Mouse (Mus musculus): ENCODE measurements around the gene Arid5b. TPM values are rescaled to one million over a fixed set of nuclear protein-coding genes. Genes with fewer than 3 reads are reported as not detected.
A peak's percentile ranks its signal among the peaks of the same experiment; 100 is the strongest.

Gene Arid5b
- polyA plus RNA-seq, 1 experiment from 2014 or later = 42.7 TPM

GRCm38 (mm10) chr10:68229640-68230565, 48.6 kb downstream of the Arid5b start:
- H3K9ac ChIP-seq (ENCODE audit: low read length) = no peak overlapping the region
- ATAC-seq (ENCODE audit: low read depth) = no peak
- peaks cover 14% of the 10 kb centered on the region; the same call in 1 of the 2 replicates for H3K4me1 ChIP-seq (replicated peaks; ENCODE audit: control insufficient read depth, insufficient read depth, low read length)
- 56% methylated on average over 22 of the region's 22 CpGs for WGBS
- no peaks in the 10 kb centered on the region for H3K27me3 ChIP-seq (ENCODE audit: control insufficient read depth, insufficient read depth, low read depth, low read length)
- peak overlapping the region; percentile 10; the same call in 1 of the 2 replicates for H3K4me2 ChIP-seq (ENCODE audit: low read depth, low read length)
- H3K4me3 ChIP-seq (ENCODE audit: low read length) = no peak overlapping the region
- H3K36me3 ChIP-seq (ENCODE audit: control insufficient read depth, insufficient read depth, low read length) = peaks cover 10% of the 10 kb centered on the region
- no peaks in the 10 kb centered on the region for H3K9me3 ChIP-seq (ENCODE audit: control insufficient read depth, low read length)
- peak overlapping the region; percentile 75 for H3K27ac ChIP-seq (ENCODE audit: low read length)

GRCm38 (mm10) chr10:68222676-68223075, 55.9 kb downstream of the Arid5b start:
- H3K4me2 ChIP-seq (ENCODE audit: low read depth, low read length) = no peak overlapping the region
- H3K36me3 ChIP-seq (ENCODE audit: control insufficient read depth, insufficient read depth, low read length) = peaks cover 15% of the 10 kb centered on the region
- H3K27me3 ChIP-seq (ENCODE audit: control insufficient read depth, insufficient read depth, low read depth, low read length) = no peaks in the 10 kb centered on the region
- no peaks in the 10 kb centered on the region for H3K9me3 ChIP-seq (ENCODE audit: control insufficient read depth, low read length)
- peaks cover 5% of the 10 kb centered on the region for H3K4me1 ChIP-seq (replicated peaks; ENCODE audit: control insufficient read depth, insufficient read depth, low read length)
- H3K4me3 ChIP-seq (ENCODE audit: low read length) = no peak overlapping the region
- WGBS = 76% methylated on average over 2 of the region's 2 CpGs
- H3K9ac ChIP-seq (ENCODE audit: low read length) = no peak overlapping the region
- H3K27ac ChIP-seq (ENCODE audit: low read length) = no peak overlapping the region
- ATAC-seq (ENCODE audit: low read depth) = no peak

- 93% methylated on average over 3 of the region's 3 CpGs for WGBS
- Histone ChIP-seq H3K9ac (ENCODE audit: low read length) (no peak overlapping the region), H3K4me1 (replicated peaks; ENCODE audit: control insufficient read depth, insufficient read depth, low read length) (peaks cover 5% of the 10 kb centered on the region), H3K4me2 (ENCODE audit: low read depth, low read length) (no peak overlapping the region), H3K4me3 (ENCODE audit: low read length) (no peak overlapping the region), H3K9me3 (ENCODE audit: control insufficient read depth, low read length) (peaks cover 6% of the 10 kb centered on the region), H3K27ac (ENCODE audit: low read length) (no peak overlapping the region), H3K36me3 (ENCODE audit: control insufficient read depth, insufficient read depth, low read length) (peaks cover 21% of the 10 kb centered on the region), H3K27me3 (ENCODE audit: control insufficient read depth, insufficient read depth, low read depth, low read length) (no peaks in the 10 kb centered on the region)
- ATAC-seq (ENCODE audit: low read depth) = no peak
These were observed 56.5 kb downstream of the Arid5b start for GRCm38 (mm10) chr10:68222012-68222411.

DNA sequence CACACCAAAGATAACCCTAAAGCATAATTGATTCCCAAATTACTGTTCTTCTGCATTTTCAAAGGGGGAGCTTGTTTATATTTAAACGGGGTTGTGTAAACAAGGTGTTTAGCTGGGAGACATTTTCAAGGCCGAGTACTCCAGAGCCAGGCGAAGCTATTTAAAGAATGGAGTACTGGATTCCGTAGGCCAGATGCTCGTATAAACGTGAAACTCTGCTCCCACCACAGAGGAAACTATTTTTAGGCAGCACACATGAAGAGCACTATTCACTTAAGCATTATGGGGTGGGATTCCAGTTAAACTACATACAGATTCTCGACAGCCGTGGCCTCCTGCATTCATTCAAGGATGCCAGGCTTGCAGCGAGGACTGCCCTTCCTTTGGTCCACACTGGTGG, 59.2 kb downstream of the Arid5b start:
- H3K27me3 ChIP-seq (ENCODE audit: control insufficient read depth, insufficient read depth, low read depth, low read length) = no peaks in the 10 kb centered on the region
- H3K9ac ChIP-seq (ENCODE audit: low read length) = no peak overlapping the region
- H3K9me3 ChIP-seq (ENCODE audit: control insufficient read depth, low read length) = peaks cover 7% of the 10 kb centered on the region
- H3K4me1 ChIP-seq (replicated peaks; ENCODE audit: control insufficient read depth, insufficient read depth, low read length) = peaks cover 5% of the 10 kb centered on the region
- peaks cover 29% of the 10 kb centered on the region for H3K36me3 ChIP-seq (ENCODE audit: control insufficient read depth, insufficient read depth, low read length)
- H3K4me3 ChIP-seq (ENCODE audit: low read length) = no peak overlapping the region
- 27% methylated on average over 9 of the region's 9 CpGs for WGBS
- peak; percentile 12; the same call in 1 of the 2 replicates for ATAC-seq (ENCODE audit: low read depth)
- H3K4me2 ChIP-seq (ENCODE audit: low read depth, low read length) = no peak overlapping the region
- H3K27ac ChIP-seq (ENCODE audit: low read length) = no peak overlapping the region

GRCm38 (mm10) chr10:68218678-68219077, 59.9 kb downstream of the Arid5b start:
- Histone ChIP-seq H3K36me3 (ENCODE audit: control insufficient read depth, insufficient read depth, low read length) (peaks cover 29% of the 10 kb centered on the region), H3K9me3 (ENCODE audit: control insufficient read depth, low read length) (peaks cover 7% of the 10 kb centered on the region), H3K27ac (ENCODE audit: low read length) (no peak overlapping the region), H3K4me2 (ENCODE audit: low read depth, low read length) (no peak overlapping the region), H3K27me3 (ENCODE audit: control insufficient read depth, insufficient read depth, low read depth, low read length) (no peaks in the 10 kb centered on the region), H3K4me1 (replicated peaks; ENCODE audit: control insufficient read depth, insufficient read depth, low read length) (peaks cover 5% of the 10 kb centered on the region), H3K9ac (ENCODE audit: low read length) (no peak overlapping the region), H3K4me3 (ENCODE audit: low read length) (no peak overlapping the region)
- 36% methylated on average over 4 of the region's 4 CpGs for WGBS
- no peak for ATAC-seq (ENCODE audit: low read depth)

DNA sequence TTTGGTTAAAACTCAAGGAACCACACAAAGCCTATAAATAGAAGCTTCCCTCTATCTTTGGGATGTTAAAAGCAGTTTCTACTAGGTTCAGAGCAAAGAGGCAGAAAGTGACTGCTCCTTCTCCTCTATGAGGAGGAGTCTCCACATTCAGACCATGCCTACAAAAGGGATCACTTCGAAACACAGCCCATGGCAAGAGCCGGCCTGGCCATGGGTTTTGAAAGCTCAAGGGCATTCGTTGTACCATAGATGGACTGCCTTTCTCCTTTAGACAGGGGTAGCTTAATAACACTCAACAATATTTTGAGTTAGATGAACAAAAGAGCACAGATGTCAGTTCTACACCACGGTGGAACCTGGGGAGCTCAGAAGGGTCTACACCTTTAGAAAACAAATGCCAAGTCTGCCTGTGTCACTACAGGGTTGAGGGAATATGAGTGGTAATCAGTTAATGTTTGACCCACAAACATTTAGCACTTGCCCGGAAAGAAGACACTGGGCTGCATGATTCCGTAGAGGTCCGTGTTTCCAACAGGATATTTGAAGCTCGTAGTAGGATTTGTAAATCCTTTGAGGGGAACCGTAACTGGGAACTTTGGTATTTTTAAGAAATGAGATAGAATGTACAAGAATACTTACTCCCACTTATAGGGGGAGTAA, 63.6 kb downstream of the Arid5b start:
- H3K27ac ChIP-seq (ENCODE audit: low read length) = no peak overlapping the region
- 85% methylated on average over 9 of the region's 9 CpGs for WGBS
- peaks cover 14% of the 10 kb centered on the region for H3K36me3 ChIP-seq (ENCODE audit: control insufficient read depth, insufficient read depth, low read length)
- no peaks in the 10 kb centered on the region for H3K27me3 ChIP-seq (ENCODE audit: control insufficient read depth, insufficient read depth, low read depth, low read length)
- H3K4me3 ChIP-seq (ENCODE audit: low read length) = no peak overlapping the region
- no peak overlapping the region for H3K9ac ChIP-seq (ENCODE audit: low read length)
- H3K9me3 ChIP-seq (ENCODE audit: control insufficient read depth, low read length) = peaks cover 7% of the 10 kb centered on the region
- H3K4me1 ChIP-seq (replicated peaks; ENCODE audit: control insufficient read depth, insufficient read depth, low read length) = peaks cover 15% of the 10 kb centered on the region
- ATAC-seq (ENCODE audit: low read depth) = no peak
- no peak overlapping the region for H3K4me2 ChIP-seq (ENCODE audit: low read depth, low read length)

GRCm38 (mm10) chr10:68212061-68212915, 66.3 kb downstream of the Arid5b start:
- peak overlapping the region; percentile 75 for H3K27ac ChIP-seq (ENCODE audit: low read length)
- no peaks in the 10 kb centered on the region for H3K27me3 ChIP-seq (ENCODE audit: control insufficient read depth, insufficient read depth, low read depth, low read length)
- H3K4me3 ChIP-seq (ENCODE audit: low read length) = no peak overlapping the region
- peaks cover 4% of the 10 kb centered on the region for H3K9me3 ChIP-seq (ENCODE audit: control insufficient read depth, low read length)
- ATAC-seq (ENCODE audit: low read depth) = peak; percentile 81
- peaks cover 11% of the 10 kb centered on the region for H3K36me3 ChIP-seq (ENCODE audit: control insufficient read depth, insufficient read depth, low read length)
- peaks cover 24% of the 10 kb centered on the region for H3K4me1 ChIP-seq (replicated peaks; ENCODE audit: control insufficient read depth, insufficient read depth, low read length)
- WGBS = 28% methylated on average over 10 of the region's 10 CpGs
- peak overlapping the region; percentile 11; the same call in 1 of the 2 replicates for H3K4me2 ChIP-seq (ENCODE audit: low read depth, low read length)
- no peak overlapping the region for H3K9ac ChIP-seq (ENCODE audit: low read length)

- Histone ChIP-seq H3K4me1 (replicated peaks; ENCODE audit: control insufficient read depth, insufficient read depth, low read length) (peaks cover 24% of the 10 kb centered on the region), H3K4me3 (ENCODE audit: low read length) (no peak overlapping the region), H3K36me3 (ENCODE audit: control insufficient read depth, insufficient read depth, low read length) (peaks cover 5% of the 10 kb centered on the region), H3K27me3 (ENCODE audit: control insufficient read depth, insufficient read depth, low read depth, low read length) (no peaks in the 10 kb centered on the region), H3K4me2 (ENCODE audit: low read depth, low read length) (no peak overlapping the region), H3K9ac (ENCODE audit: low read length) (no peak overlapping the region), H3K27ac (ENCODE audit: low read length) (peak overlapping the region; percentile 61), H3K9me3 (ENCODE audit: control insufficient read depth, low read length) (no peaks in the 10 kb centered on the region)
- 32% methylated on average over 2 of the region's 2 CpGs for WGBS
- ATAC-seq (ENCODE audit: low read depth) = peak; percentile 27; the same call in 1 of the 2 replicates
These were observed 67.0 kb downstream of the Arid5b start for GRCm38 (mm10) chr10:68211514-68211913.
